Mouse (Mus musculus) right cerebral cortex, adult 2 months (tissue): ENCODE data around the gene Tradd.
"Not testable (repeated sequence)": the region's sequence is repeated elsewhere in the genome, so short reads cannot be mapped to it uniquely, and the experiment has no call there.

Experiments used
- DNase-seq, 2 experiments: peaks; one replicate each; pipeline ENCODE4 v3.0.0; 2021 to 2022; ENCODE audit warnings: low spot score in 2 of 2

Tradd gene

DNA sequence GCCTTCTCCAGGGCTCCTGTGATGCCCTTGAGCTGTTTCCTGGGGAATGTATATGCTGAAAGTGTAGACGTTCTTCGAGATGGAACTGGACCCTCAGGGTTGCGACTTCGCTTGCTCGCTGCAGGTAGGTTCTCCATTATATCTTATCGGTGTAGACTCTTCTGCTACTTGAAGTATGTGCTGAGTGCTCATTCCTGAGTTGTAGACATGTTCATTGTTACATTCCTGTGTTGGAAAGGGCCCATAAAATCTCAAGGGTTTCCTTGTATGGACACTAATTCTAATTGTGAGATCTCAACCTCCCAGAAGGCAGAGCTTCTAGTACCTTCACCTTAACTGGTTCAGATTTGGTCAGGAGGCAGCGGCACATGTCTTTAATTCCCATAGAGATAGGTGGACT is 23.4 kb downstream of the Tradd start:
- no peak for DNase-seq

DNA sequence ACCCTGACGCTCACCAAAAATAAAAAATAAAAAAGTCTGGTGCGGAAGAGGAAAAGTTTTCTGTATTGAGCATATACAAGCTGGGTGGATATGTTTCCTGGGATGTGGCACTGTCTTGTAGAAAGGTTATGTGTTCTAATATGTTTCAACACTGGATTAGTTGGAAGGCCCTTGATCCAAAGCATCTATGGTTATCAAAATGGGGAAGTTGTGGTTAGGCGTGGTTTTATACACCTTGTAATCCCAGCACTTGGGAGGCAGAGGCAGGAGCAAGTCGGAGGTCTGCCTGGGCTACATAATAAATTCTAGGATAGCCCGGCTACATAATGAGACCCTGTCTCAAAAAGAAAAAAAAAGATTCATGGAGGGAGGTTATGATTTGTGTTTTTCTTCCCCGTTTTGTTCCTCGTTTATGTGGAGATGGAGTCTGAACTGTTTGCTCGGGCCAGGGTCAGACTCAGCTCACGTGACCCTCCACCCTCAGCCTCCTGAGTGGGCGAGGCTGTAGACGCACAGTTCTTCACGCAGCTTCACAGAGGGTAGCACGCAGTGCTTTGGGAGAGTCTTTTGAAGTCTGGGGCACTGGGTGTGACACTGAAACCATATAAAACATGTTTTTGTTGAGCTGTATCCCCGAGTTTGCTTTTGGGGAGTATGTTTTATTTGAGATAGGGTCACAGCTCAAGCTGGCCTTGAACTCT is 26.8 kb downstream of the Tradd start:
- no peak for DNase-seq

DNA sequence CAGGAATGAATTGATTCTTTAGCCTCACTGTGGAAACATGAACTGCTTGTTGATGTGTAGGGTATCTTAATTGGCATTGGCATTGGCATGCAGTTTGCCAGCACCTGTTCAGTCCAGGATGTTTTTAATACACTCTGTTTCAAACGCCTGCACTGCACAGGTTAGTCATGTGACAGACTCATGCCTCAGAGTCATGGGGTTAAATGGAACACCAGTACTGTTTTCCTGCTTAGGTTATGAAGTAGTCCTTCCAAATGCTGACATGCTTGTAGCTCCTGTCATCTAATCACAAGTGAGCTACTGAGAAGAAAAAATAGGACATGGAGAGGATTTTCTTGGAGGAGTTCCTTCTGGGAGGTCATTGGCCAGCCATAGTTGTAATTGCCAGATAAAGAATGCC is 29.2 kb downstream of the Tradd start:
- DNase-seq = no peak

DNA sequence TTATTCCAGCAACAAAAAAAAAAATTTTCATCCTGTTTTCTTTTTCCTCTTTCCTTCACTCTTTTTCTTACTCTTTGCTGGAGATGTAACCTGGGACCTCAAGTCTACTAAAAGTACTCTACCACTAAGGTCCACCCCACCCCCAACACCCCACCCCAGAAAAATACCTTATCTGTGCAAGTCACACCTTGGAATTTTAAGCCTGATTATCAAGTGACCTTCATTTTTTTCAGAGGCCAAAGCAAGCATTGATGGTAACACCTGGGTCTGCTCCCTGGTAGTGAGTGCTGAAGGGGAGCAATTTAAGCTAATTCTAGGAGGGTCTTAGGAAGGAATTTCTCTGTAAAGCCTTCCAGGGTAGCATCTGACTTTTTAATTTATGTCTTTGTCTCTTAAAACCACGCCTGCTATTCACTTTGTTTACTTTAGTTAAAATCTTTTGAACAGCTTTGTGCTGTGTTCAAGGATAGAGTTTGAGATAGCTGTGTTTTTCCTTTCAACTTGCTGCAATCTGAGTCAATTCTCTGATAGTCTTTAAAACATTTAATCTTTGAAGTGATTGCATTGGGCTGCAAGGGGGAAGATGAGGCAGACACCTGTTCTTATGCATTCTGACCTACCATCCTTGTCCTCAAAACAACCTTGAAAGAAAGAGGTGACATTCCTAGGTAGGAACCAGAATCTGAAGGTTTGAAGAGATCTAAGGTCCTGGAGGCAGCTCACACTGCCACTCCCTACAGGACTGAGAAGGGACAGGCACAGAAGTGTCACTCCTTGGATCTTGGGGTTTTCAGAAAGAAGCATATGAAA is 31.1 kb downstream of the Tradd start:
- DNase-seq = no peak

DNA sequence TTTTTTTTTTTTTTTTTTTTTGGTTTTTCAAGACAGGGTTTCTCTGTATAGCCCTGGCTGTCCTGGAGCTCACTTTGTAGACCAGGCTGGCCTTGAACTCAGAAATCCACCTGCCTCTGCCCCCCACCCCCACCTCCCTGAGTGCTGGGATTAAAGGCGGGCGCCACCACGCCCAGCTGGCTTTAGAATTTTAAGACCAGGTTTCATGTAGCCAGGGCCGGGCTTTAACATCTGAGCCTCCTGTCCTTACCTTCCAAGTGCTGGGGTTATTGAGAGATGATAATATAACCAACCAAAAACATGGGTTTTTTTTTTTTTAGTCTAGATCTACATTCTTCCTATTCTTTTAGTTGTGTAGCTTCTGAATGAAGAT is 32.1 kb downstream of the Tradd start:
- not testable (repeated sequence) for DNase-seq

DNA sequence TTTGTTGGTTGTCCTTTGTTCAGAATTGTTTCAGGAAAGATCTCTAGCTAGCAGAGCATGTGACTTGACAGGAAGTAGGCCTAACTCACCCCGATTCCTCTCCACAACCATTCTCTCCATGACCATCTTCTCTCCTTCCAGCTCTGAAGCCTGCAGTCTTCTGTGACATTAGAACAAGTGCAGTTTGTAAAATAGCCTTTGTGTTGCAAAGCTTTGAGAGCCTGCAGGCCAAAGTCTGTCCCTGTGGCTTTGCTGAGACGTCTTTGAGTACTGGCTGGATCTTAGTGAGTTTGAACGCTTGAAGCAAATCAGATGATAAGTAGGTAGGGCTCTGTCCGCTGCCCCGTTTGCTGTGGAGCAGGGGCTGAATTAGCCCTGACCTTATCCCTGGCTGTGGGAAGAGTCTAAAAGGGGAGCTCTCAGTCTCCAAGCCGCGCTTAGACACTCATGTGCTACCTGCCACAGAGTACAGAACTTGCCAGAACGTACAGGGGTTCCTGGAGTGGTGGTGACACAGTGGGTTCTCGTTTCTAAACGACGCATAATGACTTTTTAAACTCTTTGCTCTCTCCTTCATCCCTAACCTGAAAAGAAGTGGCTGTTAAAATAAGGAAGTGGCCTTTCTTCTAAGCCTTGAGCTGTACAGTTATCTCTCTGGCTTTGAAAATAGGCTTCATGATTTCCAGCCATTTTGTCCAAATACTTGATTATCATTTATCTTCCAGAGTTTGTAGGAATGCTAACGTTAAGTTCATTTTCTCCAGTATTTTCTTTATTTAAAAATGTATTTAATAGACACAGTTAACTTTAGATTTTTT is 32.7 kb downstream of the Tradd start:
- no peak for DNase-seq

DNA sequence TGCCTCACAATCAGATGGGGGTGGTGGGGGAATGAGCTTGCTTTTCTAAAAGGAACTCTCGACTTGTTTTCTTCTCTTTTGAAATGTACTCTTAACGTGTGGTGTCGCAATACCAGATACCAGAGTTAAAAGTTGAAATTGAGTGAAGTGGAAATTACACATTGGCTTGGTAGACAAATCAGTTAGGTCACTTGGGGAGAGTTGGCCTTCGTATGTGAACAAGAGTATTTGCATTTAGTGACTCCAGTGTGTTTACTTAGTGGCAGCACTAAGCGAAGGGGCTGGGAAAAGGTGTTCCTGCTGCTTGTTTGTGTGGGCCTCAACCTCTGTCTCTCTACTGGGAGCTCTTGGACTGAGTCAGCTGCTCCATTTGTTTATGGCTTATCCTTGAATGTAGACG is 38.5 kb downstream of the Tradd start:
- no peak for DNase-seq

DNA sequence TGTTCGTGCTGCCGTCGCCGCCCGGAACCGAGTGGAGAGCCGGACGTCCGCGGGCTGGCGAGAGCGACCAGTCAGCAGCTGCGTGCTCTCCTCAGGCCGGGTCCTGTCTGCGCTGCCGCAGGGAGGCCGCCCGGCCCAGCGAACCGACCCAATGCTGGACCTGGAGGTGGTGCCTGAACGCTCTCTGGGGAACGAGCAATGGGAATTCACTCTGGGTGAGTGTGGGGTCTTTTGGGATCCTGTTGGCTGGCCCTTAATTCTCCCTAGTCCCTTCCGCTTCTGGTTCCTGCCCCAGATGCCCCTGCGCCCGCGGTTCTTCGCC is 39.2 kb downstream of the Tradd start:
- no peak for DNase-seq

DNA sequence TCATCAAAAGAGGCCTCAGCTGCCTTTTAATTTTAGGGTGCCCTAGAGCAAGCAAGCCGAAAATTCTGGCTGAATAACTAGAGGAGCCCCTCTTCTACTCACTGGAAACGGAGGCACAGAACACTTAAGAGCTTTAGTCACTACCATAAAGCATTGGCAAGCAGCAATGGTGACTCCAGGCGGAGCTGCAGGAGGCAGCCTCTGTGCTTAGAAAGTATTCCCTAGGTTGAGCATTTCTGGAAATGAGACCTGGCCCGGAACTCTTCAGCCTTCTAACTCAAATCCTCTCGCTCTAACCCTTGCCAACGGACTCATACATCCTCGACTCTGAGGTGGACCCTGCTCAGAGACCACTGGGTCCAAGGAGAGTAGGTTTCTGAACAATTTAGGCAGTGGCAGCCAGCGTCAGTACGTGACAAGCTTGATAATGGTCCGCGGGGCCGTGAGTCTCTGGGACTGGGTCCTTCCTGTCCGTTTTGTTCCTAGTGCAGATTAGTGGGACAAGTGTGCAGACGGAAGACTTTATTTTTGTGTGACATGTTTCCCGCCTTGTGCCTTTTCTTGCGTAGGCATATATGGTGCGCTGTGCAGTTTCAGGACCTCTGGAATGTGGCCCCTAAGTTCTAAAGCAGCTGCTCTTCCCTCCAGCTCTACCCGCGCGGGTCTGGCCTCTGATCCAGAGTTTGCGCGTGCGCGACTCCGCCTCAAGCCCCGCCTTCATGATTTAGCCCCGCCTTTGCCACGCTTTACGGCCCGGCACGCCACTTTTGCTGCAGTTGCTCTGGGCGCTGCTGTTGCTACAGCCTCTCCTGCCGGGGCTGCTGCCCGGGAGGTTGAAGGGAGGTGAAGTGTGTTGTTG is 39.8 kb downstream of the Tradd start, which contains the start of gene D230025D16Rik:
TSS of gene D230025D16Rik (plus strand) at position 733 of the 859 bp plus-strand sequence.
- DNase-seq = peak; percentile 95 to 96

DNA sequence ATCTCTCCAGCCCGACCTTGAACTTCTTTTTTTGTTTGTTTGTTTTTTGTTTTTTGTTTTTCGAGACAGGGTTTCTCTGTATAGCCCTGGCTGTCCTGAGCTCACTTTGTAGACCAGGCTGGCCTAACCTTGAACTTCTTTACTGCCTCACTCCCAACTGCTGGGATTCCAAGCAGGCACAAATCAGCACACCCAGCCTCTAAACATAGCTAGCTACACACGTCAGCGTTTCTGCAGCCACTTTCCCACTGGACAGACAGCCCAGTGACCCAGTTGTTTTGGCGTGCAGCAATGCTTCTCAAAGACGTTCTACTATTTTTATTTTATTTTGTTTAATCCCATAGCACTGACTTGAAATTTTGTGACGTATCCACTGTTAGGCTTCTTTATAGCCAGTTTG is 40.6 kb downstream of the Tradd start:
- no peak for DNase-seq

DNA sequence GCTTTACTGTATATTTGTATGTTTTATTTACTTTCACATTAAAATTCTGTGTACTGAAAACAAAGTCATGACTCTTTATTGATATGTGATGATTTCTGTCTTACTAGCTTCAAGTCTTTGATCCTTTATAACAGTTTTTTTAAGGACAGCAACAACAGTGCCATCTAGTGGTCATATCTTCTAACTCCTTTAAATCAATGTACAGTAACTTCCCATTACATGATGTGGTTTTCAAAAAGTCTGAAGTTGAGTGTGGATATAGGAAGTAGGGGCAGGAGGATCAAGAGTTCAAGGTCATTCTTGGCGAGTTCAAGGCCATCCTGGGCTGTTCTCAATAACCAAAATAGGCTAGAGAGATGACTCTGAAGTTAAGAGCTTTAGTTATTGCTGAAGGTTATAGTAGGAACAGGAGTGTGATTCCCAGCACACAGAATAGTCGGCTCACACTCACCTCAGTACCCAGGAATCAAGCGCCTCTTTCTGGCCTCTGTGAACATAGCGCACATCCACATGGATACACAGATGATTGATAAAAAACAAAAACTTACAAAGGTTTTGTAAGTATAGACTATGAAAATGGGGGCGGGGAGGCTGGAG is 46.4 kb downstream of the Tradd start:
- DNase-seq = no peak

DNA sequence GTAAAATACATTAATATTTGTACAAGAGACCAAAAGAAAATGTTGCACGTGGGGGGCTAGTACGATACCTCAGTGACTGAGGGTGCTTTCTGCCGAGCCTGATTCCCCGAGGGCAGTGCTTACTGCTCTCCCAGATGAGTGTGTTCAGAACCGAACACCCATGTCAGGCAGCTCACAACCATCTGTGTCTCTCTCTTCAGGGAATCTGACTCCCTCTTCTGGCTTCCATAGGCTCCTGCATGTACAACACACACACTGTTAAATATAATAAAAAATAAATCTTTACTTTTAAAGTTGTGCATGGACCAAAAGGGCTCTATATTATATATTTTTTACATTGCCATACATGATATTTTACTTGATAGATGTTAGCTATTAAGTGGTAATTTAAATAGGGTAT is 50.3 kb downstream of the Tradd start:
- DNase-seq = no peak

DNA sequence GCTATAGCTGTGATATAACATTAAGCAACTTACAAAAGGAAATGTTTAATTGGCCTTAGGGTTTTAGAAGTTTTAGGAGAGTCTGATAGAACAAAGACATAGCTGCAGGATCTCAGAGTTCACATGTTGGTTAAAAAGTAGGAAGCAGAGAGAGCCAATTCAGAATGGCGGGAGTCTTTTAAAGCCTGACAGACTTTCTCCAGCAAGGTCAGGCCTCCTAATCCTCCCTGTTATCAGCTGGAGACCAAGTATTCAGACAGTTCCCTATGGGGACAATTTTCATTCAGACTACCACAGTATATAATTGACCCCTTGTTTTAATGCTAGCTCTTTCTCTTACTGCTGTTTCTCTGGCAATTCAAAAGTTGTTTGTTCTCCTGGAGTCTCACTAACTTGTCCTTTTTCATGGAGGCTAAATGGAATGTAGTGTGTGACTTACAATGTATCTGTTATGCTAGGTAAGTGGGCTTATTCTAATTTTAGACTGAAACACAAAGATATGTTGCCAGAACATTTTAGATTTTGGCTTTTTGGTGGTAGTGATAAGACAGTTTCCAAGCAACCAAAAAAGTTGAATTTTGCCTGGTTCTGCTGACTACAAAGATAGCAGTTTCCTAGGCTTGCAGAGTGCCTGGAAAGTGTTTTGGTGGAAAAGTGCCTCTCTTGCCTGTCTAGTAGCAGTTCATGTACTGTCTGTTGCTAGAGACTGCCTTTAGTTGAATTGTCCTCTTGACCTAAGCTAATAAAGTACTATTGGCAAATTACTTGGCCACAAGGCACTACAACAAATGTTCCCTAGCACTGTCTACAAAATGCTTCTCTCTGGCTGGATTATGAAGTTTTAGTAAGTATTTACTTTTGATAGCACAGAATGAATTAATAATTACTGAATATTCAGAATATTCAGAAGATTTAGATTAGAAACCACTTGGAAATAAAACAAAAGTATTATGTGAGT is 55.0 kb downstream of the Tradd start:
- no peak for DNase-seq
